ENCODE assay signal across 15 mouse cellular contexts in genomic region chr4:139899410-139899809, GRCm38 (mm10).
"Had no signal": no experiment of that assay in that cellular context is flagged by ENCODE, and none has a peak within 500 bp of the region (broad histone marks: within the 10 kb centered on the region; RNA-seq: fewer than 3 reads in every experiment).

No protein-coding gene starts in this region.

- H3K36me3 ChIP-seq: liver, embryonic 13.5 days; midbrain, embryonic 12.5 days; midbrain, embryonic 15.5 days; neural tube, embryonic 12.5 days; neural tube, embryonic 15.5 days had no signal

- H3K27ac ChIP-seq: kidney, postnatal 0 days; liver, embryonic 13.5 days; midbrain, embryonic 12.5 days; midbrain, embryonic 15.5 days; neural tube, embryonic 12.5 days; neural tube, embryonic 15.5 days had no signal

- H3K4me1 ChIP-seq: liver, embryonic 13.5 days; midbrain, embryonic 15.5 days; neural tube, embryonic 12.5 days had no signal

- H3K27me3 ChIP-seq: liver, embryonic 13.5 days; midbrain, embryonic 12.5 days; midbrain, embryonic 15.5 days; neural tube, embryonic 12.5 days; neural tube, embryonic 15.5 days had no signal

- H3K4me3 ChIP-seq: liver, embryonic 13.5 days; midbrain, embryonic 12.5 days; midbrain, embryonic 15.5 days; neural tube, embryonic 12.5 days; neural tube, embryonic 15.5 days had no signal

- ATAC-seq: midbrain, embryonic 15.5 days had no signal

- H3K4me2 ChIP-seq: liver, embryonic 13.5 days; midbrain, embryonic 12.5 days; midbrain, embryonic 15.5 days; neural tube, embryonic 12.5 days; neural tube, embryonic 15.5 days had no signal

- H3K9ac ChIP-seq: liver, embryonic 13.5 days; midbrain, embryonic 12.5 days; midbrain, embryonic 15.5 days; neural tube, embryonic 12.5 days; neural tube, embryonic 15.5 days had no signal

- DNase-seq: kidney, adult 2 months; kidney, postnatal 25 days; liver, embryonic 13.5 days; lung, adult 2 months; lung, postnatal 14 days; lung, postnatal 4 days; right cerebral cortex, postnatal 25 days; spleen, adult 18-20 months; thymus, adult 18-20 months; thymus, postnatal 36 days had no signal

- H3K9me3 ChIP-seq: neural tube, embryonic 12.5 days; neural tube, embryonic 15.5 days had no signal
